Mouse (Mus musculus) liver, adult 10 weeks (tissue): ENCODE data around the gene Ddx4. TPM values are rescaled to one million over a fixed set of nuclear protein-coding genes. Genes with fewer than 3 reads are reported as not detected.

ENCODE experiments used
- polyA plus RNA-seq: library from polyadenylated mRNA; stranded (reverse); fragments of 350-450 nt; fragmentation: Illumina TruSeq; extraction: RNeasy Lipid Tissue Mini Kit (QIAGEN cat#74804); gene quantifications from one replicate; pipeline ENCODE4 v1.2.3, GENCODE M21; 2014; ENCODE audit warnings: low read depth, low replicate concordance

Gene Ddx4
- not detected for polyA plus RNA-seq

GRCm38 (mm10) chr13:112652205-112652604, at the start of gene Ddx4:
TSS of gene Ddx4 (minus strand) at chr13:112652475.

DNA sequence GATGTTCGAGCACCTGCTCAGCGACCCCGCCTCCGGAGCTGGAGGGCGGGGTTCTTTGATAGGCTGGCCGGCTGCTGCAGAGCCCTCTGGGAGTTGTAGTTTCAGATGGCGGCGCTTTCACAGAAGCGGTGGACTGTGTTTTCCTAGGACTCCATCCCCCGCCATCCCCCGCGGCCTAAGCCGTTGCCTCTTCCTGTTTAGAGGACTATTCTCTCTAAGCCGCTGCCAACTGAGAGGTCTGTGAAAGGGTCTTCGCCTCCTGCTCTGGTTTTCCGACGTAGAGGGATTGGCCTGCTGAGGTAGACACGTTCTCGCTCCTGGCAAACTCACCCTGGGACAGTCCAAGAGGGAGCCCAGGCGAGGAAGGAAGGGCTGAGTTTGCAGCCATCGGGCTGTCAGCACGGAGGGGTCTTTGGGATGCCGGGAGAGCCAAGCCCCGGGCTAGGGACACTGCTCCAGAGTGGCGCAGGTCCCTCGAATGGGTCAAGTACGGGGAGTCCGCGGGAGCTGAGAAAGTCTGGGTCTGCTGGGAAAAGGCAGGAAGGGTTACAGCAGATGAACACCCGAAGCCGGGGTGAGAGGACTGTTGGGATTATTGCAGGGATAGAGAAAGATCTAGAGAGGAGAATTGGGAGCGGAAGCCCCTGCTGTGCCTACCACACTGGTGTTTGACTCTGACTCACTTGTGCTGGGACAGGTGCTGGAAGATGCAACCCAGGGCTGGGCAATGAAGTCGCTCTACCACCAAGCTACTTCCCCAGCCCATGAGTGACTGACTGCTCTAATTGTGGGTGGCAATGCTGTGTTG, 8.5 kb upstream of the Ddx4 start, which contains the start of gene Slc38a9:
Slc38a9 (plus strand) TSS at position 178 of the 808 bp plus-strand sequence.

GRCm38 (mm10) chr13:112594260-112594659, 58.0 kb downstream of the Ddx4 start, which contains the start of gene Il31ra:
TSS of gene Il31ra (minus strand) at chr13:112594360.

Other genes with a start within 250 kb of the Ddx4 start
- 35.2 TPM for gene Il6st, start 188.4 kb downstream of the Ddx4 start, polyA plus RNA-seq
- gene Il31ra, start 58.1 kb downstream of the Ddx4 start, polyA plus RNA-seq, result not detected
- gene Slc38a9, start 8.3 kb upstream of the Ddx4 start, polyA plus RNA-seq, result 5.5 TPM
- gene Plpp1, start 148.3 kb upstream of the Ddx4 start, polyA plus RNA-seq, result 25.9 TPM